Comparison of ENCODE assay signal across 8 mouse cellular contexts in genomic region chr16:17561751-17562208, GRCm38 (mm10). TPM values are rescaled to one million over a fixed set of nuclear protein-coding genes. Genes with fewer than 3 reads are reported as not detected.
A peak's percentile ranks its signal among the peaks of the same experiment; 100 is the strongest.
DNase-seq lines count a peak whose midpoint lies in the region; ATAC-seq lines count a peak whose summit lies in the region.

P2rx6 (plus strand) TSS chr16:17561885.

- H3K9me3 ChIP-seq in embryonic facial prominence, embryonic 13.5 days = no peaks in the 10 kb centered on the region
- H3K9me3 ChIP-seq in heart, embryonic 12.5 days (replicated peaks) = no peaks in the 10 kb centered on the region

- H3K27ac ChIP-seq in embryonic facial prominence, embryonic 13.5 days = peak within 1 kb of the TSS; percentile 11; the same call in 1 of the 2 replicates
- H3K27ac ChIP-seq in heart, embryonic 12.5 days (ENCODE audit: poor library complexity, severe bottlenecking) = peak within 1 kb of the TSS; percentile 48; the same call in 1 of the 2 replicates
- H3K27ac ChIP-seq in macrophage = 0 out of 2 replicates have a peak within 1 kb of the TSS, but pooled peaks have one; percentile 12

- H3K9ac ChIP-seq in embryonic facial prominence, embryonic 13.5 days = peak within 1 kb of the TSS; percentile 46; the same call in 1 of the 2 replicates
- peak within 1 kb of the TSS; percentile 58 for H3K9ac ChIP-seq in heart, embryonic 12.5 days

- H3K4me1 ChIP-seq in embryonic facial prominence, embryonic 13.5 days = peaks cover 29% of the 10 kb centered on the region
- H3K4me1 ChIP-seq in heart, embryonic 12.5 days (replicated peaks) = peaks cover 37% of the 10 kb centered on the region

- peak within 1 kb of the TSS; percentile 30 for H3K4me3 ChIP-seq in embryonic facial prominence, embryonic 13.5 days
- peak within 1 kb of the TSS; percentile 45 for H3K4me3 ChIP-seq in heart, embryonic 12.5 days
- no peak within 1 kb of the TSS for H3K4me3 ChIP-seq in macrophage (ENCODE audit: inconsistent target)

- ATAC-seq in embryonic facial prominence, embryonic 13.5 days (ENCODE audit: insufficient number of reproducible peaks, insufficient read depth, low FRiP score, low TSS enrichment, low read depth) = peak; percentile 60
- peak; percentile 28; the same call in 1 of the 2 replicates for ATAC-seq in heart, embryonic 12.5 days (ENCODE audit: insufficient number of reproducible peaks, low FRiP score)
- ATAC-seq in CD4-positive, CD25-positive, alpha-beta regulatory T cell, adult 4 months = no peak

- H3K27me3 ChIP-seq in embryonic facial prominence, embryonic 13.5 days = peaks cover 53% of the 10 kb centered on the region
- peaks cover 12% of the 10 kb centered on the region for H3K27me3 ChIP-seq in heart, embryonic 12.5 days (replicated peaks)
- H3K27me3 ChIP-seq in splenic B cell, adult 2 months (ENCODE audit: control insufficient read depth, insufficient read depth, low read length, poor library complexity, severe bottlenecking) = no peaks in the 10 kb centered on the region

- no peaks in the 10 kb centered on the region for H3K36me3 ChIP-seq in embryonic facial prominence, embryonic 13.5 days
- H3K36me3 ChIP-seq in heart, embryonic 12.5 days = no peaks in the 10 kb centered on the region
- H3K36me3 ChIP-seq in macrophage (ENCODE audit: inconsistent target) = no peaks in the 10 kb centered on the region
- H3K36me3 ChIP-seq in splenic B cell, adult 2 months (ENCODE audit: control insufficient read depth, insufficient read depth, low read length, poor library complexity, severe bottlenecking) = no peaks in the 10 kb centered on the region

- peak within 1 kb of the TSS; percentile 58 for H3K4me2 ChIP-seq in embryonic facial prominence, embryonic 13.5 days
- H3K4me2 ChIP-seq in heart, embryonic 12.5 days = peak within 1 kb of the TSS; percentile 72

- H3K79me2 ChIP-seq in macrophage (ENCODE audit: inconsistent target) = no peaks in the 10 kb centered on the region

- peak; percentile 22 for DNase-seq in kidney, adult 18-20 months
- DNase-seq in kidney, adult 11 months = no peak
- DNase-seq in kidney, postnatal 10 days = peak; percentile 73
- peak; percentile 10 for DNase-seq in splenic B cell, adult 2 months (ENCODE audit: low read depth, low spot score)

- under 1% methylated on average over 10 of the region's 10 CpGs for WGBS in embryonic facial prominence, embryonic 13.5 days
- WGBS in heart, embryonic 12.5 days = 2% methylated on average over 10 of the region's 10 CpGs
- whole genome bisulfite sequencing in macrophage (ENCODE audit: missing documents) = 6% methylated on average over 10 of the region's 10 CpGs

RNA-seq across cellular contexts. Expression of gene P2rx6, which starts in this region (rescaled TPM):
- 0.08 and 0.32 TPM in 2 replicates for polyA plus RNA-seq in embryonic facial prominence, embryonic 13.5 days (2015; fragmentation: Nextera tagmentation; extraction: Ambion mirVana)
- 0.86 and 1.2 TPM in 2 replicates for polyA plus RNA-seq in heart, embryonic 12.5 days (2016; fragmentation: Nextera tagmentation; extraction: Ambion mirVana)
- 1 to 10 TPM in 9 of 26 experiments, under 1 TPM in 7, not detected in 10; 0.21 to 2.2 (median 1.0) TPM for total RNA-seq in macrophage (2018; cell fraction: chromatin; rRNA removed)
- under 1 TPM; 0.14 to 0.68 (median 0.38) TPM for total RNA-seq in macrophage (2018; cell fraction: cytosol; rRNA removed)
- total RNA-seq in macrophage (2018; cell fraction: nucleus; rRNA removed) = 1 to 10 TPM in 4 of 26 experiments, under 1 TPM in 16, not detected in 6; 0.34 to 1.3 (median 0.73) TPM
- polyA plus RNA-seq in macrophage (2018) = 0.20 to 0.42 TPM (median 0.41 TPM) in 3 replicates
- polyA plus RNA-seq in CD4-positive, CD25-positive, alpha-beta regulatory T cell, adult 4 months (2017; shearing (Covaris generic)) = not detected

Comparison
In these comparisons a context has a peak if more than half of its experiments do, and no peak if none do; other contexts are left out.
1. Peak in ATAC-seq, H3K4me3 ChIP-seq, H3K27ac ChIP-seq, H3K9ac ChIP-seq and H3K4me2 ChIP-seq in embryonic facial prominence, embryonic 13.5 days; RNA of the gene not detected or under 1 TPM.